Mouse (Mus musculus): Measurements from ENCODE around the gene 4930519G04Rik. TPM values are rescaled to one million over a fixed set of nuclear protein-coding genes. Genes with fewer than 3 reads are reported as not detected.
"Not testable (repeated sequence)": the region's sequence is repeated elsewhere in the genome, so short reads cannot be mapped to it uniquely, and the experiment has no call there.

4930519G04Rik gene
- polyA plus RNA-seq, 1 experiment from 2014 or later = not detected

DNA sequence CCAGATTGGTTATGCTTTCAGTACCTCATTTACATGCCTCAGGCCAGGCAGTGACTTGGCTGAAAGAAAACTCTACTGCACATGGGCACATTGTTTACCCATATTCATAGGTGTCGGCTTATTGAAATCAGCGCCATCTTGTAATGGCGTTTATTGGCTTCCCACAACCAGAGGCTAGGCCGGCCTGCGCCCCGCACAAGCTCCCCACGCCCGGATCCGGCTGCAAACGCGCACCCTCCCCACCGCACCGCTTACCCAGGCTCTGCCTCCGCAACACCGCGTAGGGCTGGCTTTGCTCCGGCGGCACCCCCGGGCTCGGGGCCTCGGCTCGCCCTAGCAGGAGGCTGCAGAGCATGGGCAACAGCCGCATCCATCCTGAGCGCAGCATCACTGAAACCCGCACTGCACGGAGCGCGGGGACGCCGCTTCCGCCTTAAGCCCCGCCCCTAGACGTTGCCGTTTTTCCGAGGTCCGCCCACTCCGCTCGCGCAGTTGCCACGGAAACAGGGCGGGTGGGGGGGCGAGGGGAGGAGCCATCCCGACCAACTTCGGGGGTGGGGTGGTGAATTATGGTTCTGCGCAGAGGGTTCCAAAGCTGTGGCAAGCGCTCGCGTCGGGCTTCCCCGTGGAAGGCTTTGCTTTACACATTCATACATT lies 39.8 kb upstream of the 4930519G04Rik start:
- H3K36me3 ChIP-seq = peaks cover 23% of the 10 kb centered on the region
- H3K4me3 ChIP-seq = peak overlapping the region; percentile 85
- H3K4me1 ChIP-seq = peaks cover 12% of the 10 kb centered on the region
- ATAC-seq (ENCODE audit: extremely low read depth, insufficient number of reproducible peaks, low FRiP score, low TSS enrichment) = peak; percentile 85
- under 1% methylated on average over 49 of the region's 50 CpGs for WGBS
- H3K27ac ChIP-seq (replicated peaks) = peak overlapping the region; percentile 68
- peaks cover 5% of the 10 kb centered on the region for H3K9me3 ChIP-seq
- no peaks in the 10 kb centered on the region for H3K27me3 ChIP-seq (replicated peaks)
- peak overlapping the region; percentile 69 for H3K4me2 ChIP-seq
- H3K9ac ChIP-seq = peak overlapping the region; percentile 88

DNA sequence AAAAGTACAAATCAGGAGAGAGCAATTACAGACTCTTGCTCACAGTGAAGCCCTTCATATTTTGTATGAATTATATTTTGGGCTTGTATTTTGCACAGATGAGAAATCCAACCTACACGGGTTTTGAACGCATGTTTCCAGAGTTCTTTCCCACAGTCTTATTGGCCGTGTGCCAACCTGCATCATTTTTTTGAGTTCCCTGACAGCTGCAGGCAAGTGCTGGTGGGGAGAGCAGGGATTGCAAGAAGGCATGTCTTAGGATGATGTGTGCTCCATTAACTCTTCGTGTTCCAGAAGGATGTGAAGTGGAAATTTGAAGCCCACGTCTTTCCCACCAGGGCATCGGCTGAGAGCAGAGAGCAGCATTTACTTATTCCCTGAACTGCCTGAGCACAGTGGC lies 36.9 kb upstream of the 4930519G04Rik start:
- no peak overlapping the region for H3K4me2 ChIP-seq
- peaks cover 7% of the 10 kb centered on the region for H3K4me1 ChIP-seq
- H3K27ac ChIP-seq (replicated peaks) = no peak overlapping the region
- H3K9me3 ChIP-seq = peaks cover 5% of the 10 kb centered on the region
- WGBS = 72% methylated on average over 6 of the region's 6 CpGs
- no peak overlapping the region for H3K4me3 ChIP-seq
- H3K36me3 ChIP-seq = peaks cover 19% of the 10 kb centered on the region
- ATAC-seq (ENCODE audit: extremely low read depth, insufficient number of reproducible peaks, low FRiP score, low TSS enrichment) = no peak
- H3K9ac ChIP-seq = no peak overlapping the region
- H3K27me3 ChIP-seq (replicated peaks) = no peaks in the 10 kb centered on the region

DNA sequence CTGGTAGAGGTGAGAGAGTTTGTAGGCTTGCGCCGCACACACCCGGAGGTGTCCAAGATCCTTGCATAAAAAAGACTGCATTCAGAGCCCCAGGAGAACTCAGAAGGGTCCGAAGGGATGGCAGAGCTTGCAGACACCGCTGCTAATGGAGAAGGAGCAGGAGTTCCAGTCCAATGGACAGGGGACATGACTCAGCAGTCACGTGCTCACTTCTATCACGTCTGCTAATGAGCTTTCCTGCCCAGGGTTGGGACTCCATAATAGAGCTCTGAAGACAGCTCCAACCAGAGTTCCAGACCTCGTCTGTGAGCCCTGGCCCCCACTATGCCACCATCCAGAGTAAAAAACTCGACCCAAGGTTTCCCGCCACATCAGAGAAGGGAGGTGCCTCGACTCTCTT lies 35.3 kb upstream of the 4930519G04Rik start:
- no peaks in the 10 kb centered on the region for H3K27me3 ChIP-seq (replicated peaks)
- H3K4me1 ChIP-seq = peaks cover 3% of the 10 kb centered on the region; the same call in 1 of the 2 replicates
- peaks cover 8% of the 10 kb centered on the region for H3K9me3 ChIP-seq
- no peak for ATAC-seq (ENCODE audit: extremely low read depth, insufficient number of reproducible peaks, low FRiP score, low TSS enrichment)
- H3K4me3 ChIP-seq = no peak overlapping the region
- 72% methylated on average over 11 of the region's 11 CpGs for WGBS
- H3K9ac ChIP-seq = no peak overlapping the region
- peaks cover 24% of the 10 kb centered on the region for H3K36me3 ChIP-seq
- H3K4me2 ChIP-seq = no peak overlapping the region
- no peak overlapping the region for H3K27ac ChIP-seq (replicated peaks)

DNA sequence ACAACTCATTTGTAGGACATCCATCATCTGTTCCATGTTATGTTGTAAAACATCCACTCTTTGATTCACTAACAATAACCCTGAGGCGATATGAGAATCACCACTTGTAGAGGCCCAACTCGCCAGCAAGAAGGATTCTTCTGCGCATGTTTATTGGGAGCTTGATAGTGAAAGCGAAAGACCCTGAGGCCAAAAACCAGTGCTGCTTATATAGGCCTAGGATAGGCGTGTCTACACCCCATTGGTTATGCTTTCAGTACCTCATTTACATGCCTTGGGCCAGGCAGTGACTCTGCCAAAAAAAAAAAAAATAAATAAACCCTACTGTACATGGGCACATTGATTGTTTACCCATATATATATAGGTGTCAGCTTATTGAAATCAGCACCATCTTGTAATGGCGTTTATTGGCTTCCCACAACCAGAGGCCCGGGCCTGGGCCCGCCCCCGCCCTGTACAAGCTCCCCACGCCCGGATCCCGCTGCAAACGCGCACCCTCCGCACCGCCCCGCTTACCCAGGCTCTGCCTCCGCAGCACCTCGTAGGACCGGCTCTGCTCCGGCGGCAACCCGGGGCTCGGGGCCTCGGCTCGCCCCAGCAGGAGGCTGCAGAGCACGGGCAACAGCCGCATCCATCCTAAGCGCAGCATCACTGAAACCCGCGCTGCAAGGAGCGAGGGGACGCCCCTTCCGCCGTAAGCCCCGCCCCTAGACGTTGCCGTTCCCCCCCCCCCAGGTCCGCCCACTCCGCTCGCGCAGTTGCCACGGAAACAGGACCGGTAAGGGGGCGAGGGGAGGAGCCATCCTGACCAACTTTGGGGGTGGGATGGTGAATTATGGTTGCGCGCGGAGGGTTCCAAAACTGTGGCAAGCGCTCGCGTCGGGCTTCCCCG lies 30.4 kb upstream of the 4930519G04Rik start, which contains the start of gene 1500011B03Rik:
Gene 1500011B03Rik (minus strand): TSS at position 673 of the 893 bp plus-strand sequence.
- Histone ChIP-seq H3K4me3 (peak within 1 kb of the TSS; percentile 79), H3K4me1 (peaks cover 11% of the 10 kb centered on the region), H3K27me3 (replicated peaks) (no peaks in the 10 kb centered on the region), H3K9me3 (peaks cover 4% of the 10 kb centered on the region; the same call in 1 of the 2 replicates), H3K9ac (peak within 1 kb of the TSS; percentile 88), H3K4me2 (peak within 1 kb of the TSS; percentile 80), H3K36me3 (peaks cover 18% of the 10 kb centered on the region), H3K27ac (replicated peaks) (peak within 1 kb of the TSS; percentile 68)
- 10% methylated on average over 47 of the region's 53 CpGs for WGBS
- peak; percentile 82 for ATAC-seq (ENCODE audit: extremely low read depth, insufficient number of reproducible peaks, low FRiP score, low TSS enrichment)

DNA sequence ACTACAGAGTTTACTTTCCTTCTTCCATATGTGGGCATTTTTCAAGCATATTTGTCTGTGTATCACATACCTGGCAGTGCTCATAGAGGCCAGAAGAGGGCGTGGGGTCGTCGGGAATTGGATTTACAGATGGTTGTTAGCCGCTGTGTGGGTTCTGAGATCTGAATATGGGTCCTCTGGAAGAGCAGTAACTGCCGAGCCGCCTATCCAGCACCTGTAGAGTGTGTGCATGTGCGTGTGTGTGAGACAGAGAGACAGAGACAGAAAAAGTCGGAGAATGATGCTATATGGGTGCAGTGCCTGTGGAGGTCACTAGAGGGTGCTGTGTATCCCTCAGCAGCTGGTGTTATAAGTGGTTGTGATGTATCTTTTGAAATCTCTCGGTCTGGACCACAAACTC lies 29.3 kb upstream of the 4930519G04Rik start:
- Histone ChIP-seq H3K4me3 (peak overlapping the region; percentile 79; the same call in 1 of the 2 replicates), H3K4me2 (peak overlapping the region; percentile 80), H3K9ac (no peak overlapping the region), H3K36me3 (peaks cover 18% of the 10 kb centered on the region), H3K27ac (replicated peaks) (no peak overlapping the region), H3K27me3 (replicated peaks) (no peaks in the 10 kb centered on the region), H3K4me1 (peaks cover 11% of the 10 kb centered on the region), H3K9me3 (peaks cover 4% of the 10 kb centered on the region)
- WGBS = 15% methylated on average over 9 of the region's 9 CpGs
- no peak for ATAC-seq (ENCODE audit: extremely low read depth, insufficient number of reproducible peaks, low FRiP score, low TSS enrichment)

DNA sequence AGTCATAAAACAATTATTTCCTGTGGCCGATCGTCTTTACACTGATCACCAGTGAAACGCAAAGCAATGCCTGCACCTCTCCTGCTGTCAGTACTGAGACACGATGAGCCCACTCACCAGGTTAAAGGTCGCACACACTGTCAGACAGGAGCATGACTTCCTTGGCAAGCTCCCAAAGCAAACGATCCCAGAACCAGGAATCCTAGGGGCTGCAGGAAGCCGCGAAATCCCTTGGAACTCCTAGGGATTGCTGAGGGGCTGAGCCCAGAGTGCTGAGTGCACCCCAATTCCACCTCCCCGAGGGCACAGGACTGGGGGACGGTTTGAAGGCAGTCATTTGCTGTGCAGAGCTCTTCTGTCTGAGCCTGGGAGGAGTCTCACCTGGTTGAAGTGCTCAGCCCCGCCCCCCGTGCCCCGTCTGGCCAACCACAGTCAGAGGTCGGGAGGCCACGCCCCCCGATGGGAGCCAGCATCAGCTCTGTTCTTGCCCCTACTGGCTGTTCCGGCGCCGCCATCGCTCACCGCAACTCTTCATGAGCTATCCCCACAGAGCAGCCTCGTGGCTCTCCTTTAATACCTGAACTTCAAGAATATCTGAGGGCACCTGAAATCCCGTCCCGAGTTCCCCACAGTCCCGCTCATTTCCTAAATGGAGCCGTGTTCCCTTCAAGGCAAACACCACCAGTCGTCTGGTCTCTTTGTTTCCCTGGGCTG lies 27.3 kb upstream of the 4930519G04Rik start:
- 8% methylated on average over 27 of the region's 27 CpGs for WGBS
- H3K36me3 ChIP-seq = peaks cover 11% of the 10 kb centered on the region
- peaks cover 4% of the 10 kb centered on the region for H3K9me3 ChIP-seq
- peaks cover 11% of the 10 kb centered on the region for H3K4me1 ChIP-seq
- H3K27ac ChIP-seq (replicated peaks) = no peak overlapping the region
- ATAC-seq (ENCODE audit: extremely low read depth, insufficient number of reproducible peaks, low FRiP score, low TSS enrichment) = peak; percentile 71; the same call in 1 of the 2 replicates
- no peaks in the 10 kb centered on the region for H3K27me3 ChIP-seq (replicated peaks)
- peak overlapping the region; percentile 81 for H3K4me2 ChIP-seq
- H3K9ac ChIP-seq = peak overlapping the region; percentile 76
- peak overlapping the region; percentile 53 for H3K4me3 ChIP-seq

DNA sequence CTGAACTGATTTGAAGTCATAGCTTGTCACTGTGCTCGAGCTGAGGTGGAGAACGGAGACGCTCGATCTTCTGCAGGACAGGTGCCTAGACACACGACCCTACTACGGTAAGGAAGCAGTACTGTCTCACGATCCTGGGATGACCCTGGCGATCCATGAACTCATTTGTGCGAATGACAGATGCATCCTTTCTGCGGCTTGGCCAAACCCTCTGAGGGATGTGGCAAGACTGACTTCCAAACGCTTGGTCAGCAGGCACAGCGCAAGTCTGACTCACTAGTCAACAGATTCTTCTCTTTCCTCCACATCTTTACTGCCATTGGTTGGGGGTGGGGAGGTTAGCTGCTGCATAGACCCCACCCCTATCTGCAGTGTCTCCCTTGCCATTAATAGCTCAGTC lies 26.0 kb upstream of the 4930519G04Rik start:
- Histone ChIP-seq H3K4me2 (no peak overlapping the region), H3K27me3 (replicated peaks) (no peaks in the 10 kb centered on the region), H3K36me3 (peaks cover under 1% of the 10 kb centered on the region), H3K4me3 (no peak overlapping the region), H3K27ac (replicated peaks) (no peak overlapping the region), H3K9ac (no peak overlapping the region), H3K9me3 (no peaks in the 10 kb centered on the region; the same call in 1 of the 2 replicates), H3K4me1 (peaks cover 11% of the 10 kb centered on the region)
- ATAC-seq (ENCODE audit: extremely low read depth, insufficient number of reproducible peaks, low FRiP score, low TSS enrichment) = no peak
- 80% methylated on average over 12 of the region's 12 CpGs for WGBS

DNA sequence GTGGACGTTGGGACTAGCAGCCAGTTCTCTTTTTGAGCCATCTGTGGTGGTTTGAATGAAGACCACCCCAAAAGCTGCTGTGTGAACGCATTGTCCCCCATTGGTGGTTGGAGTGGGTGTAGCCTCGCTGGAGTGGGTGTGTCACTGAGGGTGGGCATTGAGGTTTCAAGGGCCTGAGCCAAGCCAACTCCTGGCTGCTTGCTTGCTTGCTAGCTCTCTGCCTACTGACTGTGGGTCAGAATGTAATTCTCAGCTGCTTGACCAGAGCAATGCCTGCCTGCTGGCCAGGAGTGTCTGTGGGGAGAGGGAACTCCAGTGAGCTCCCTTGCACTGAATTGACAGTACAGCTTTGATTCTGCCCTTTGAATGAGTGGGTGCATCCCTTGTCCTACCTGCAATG lies 23.7 kb upstream of the 4930519G04Rik start:
- no peaks in the 10 kb centered on the region; the same call in 1 of the 2 replicates for H3K9me3 ChIP-seq
- no peaks in the 10 kb centered on the region for H3K36me3 ChIP-seq
- H3K27me3 ChIP-seq (replicated peaks) = no peaks in the 10 kb centered on the region
- H3K27ac ChIP-seq (replicated peaks) = no peak overlapping the region
- no peak for ATAC-seq (ENCODE audit: extremely low read depth, insufficient number of reproducible peaks, low FRiP score, low TSS enrichment)
- H3K4me1 ChIP-seq = peaks cover 8% of the 10 kb centered on the region
- 56% methylated on average over 3 of the region's 3 CpGs for WGBS
- H3K9ac ChIP-seq = no peak overlapping the region
- no peak overlapping the region for H3K4me3 ChIP-seq
- H3K4me2 ChIP-seq = no peak overlapping the region

DNA sequence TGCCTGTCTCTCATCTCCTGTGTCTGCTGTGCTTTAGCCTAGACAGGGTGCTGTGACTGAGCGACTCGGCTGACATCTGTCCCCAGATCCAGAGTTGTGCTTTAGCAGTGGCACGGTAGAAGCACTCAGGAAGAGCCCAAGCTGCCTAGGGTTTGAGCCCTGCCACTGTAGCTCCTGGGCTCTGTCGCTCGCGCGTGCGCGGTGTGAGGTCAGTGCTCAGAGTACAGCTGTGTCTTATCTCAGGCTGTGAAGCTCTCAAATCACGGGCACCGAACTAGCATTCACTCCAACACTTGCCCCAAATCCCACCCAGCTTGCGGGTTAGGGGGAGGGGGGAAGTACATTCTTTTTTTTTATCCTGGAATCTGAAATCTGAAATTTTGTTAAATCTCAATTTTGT lies 16.6 kb upstream of the 4930519G04Rik start:
- Histone ChIP-seq H3K9ac (no peak overlapping the region), H3K4me3 (no peak overlapping the region), H3K27ac (replicated peaks) (no peak overlapping the region), H3K9me3 (no peaks in the 10 kb centered on the region), H3K4me2 (no peak overlapping the region), H3K27me3 (replicated peaks) (0 out of 2 replicates have a peak, but pooled peaks cover 5% of the 10 kb centered on the region), H3K4me1 (peaks cover 4% of the 10 kb centered on the region; the same call in 1 of the 2 replicates), H3K36me3 (no peaks in the 10 kb centered on the region)
- WGBS = 26% methylated on average over 12 of the region's 12 CpGs
- ATAC-seq (ENCODE audit: extremely low read depth, insufficient number of reproducible peaks, low FRiP score, low TSS enrichment) = no peak

DNA sequence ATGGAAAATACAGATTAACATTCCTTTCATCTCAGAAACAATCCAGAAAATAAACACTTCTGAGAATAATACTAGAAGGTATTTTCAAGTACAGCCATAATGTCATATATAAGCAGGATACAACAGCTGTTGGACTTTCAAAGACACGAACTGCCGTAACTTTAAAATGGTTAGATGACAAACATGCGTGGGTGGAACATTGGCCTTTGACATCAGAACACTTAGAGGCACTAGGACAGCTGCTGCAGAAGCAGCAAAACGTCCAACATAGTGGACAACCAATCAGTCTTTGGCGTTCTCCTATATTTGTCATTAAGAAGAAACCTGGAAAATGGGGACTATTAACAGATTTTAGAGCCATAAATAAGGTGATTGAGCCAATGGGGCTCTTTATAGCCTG lies 13.0 kb upstream of the 4930519G04Rik start:
- not testable (repeated sequence) for H3K4me1 ChIP-seq; H3K36me3 ChIP-seq; H3K9me3 ChIP-seq; H3K27me3 ChIP-seq (replicated peaks); H3K27ac ChIP-seq (replicated peaks); H3K4me2 ChIP-seq; H3K9ac ChIP-seq; H3K4me3 ChIP-seq; ATAC-seq (ENCODE audit: extremely low read depth, insufficient number of reproducible peaks, low FRiP score, low TSS enrichment)
- WGBS = 70% methylated on average over 5 of the region's 5 CpGs

DNA sequence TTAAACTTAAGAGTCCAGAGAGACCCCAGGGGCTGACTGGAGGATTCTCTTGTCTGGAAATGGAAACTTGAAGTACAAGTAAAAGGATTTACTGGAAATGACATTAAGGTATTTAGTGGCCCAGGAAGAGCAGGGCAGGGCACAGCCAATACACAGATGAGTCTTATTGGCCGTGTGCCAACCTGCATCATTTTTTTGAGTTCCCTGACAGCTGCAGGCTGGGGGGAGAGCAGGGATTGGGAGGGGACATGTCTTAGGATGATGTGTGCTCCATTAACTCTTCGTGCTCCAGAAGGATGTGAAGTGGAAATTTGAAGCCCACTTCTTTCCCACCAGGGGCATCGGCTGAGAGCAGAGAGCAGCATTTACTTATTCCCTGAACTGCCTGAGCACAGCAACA lies 11.3 kb upstream of the 4930519G04Rik start:
- not testable (repeated sequence) for H3K27ac ChIP-seq (replicated peaks); H3K4me3 ChIP-seq; H3K27me3 ChIP-seq (replicated peaks); H3K9ac ChIP-seq; H3K4me2 ChIP-seq; H3K36me3 ChIP-seq; H3K9me3 ChIP-seq; ATAC-seq (ENCODE audit: extremely low read depth, insufficient number of reproducible peaks, low FRiP score, low TSS enrichment); H3K4me1 ChIP-seq
- WGBS = 52% methylated on average over 3 of the region's 3 CpGs
